Mouse (Mus musculus): ENCODE data around the gene Mak. TPM values are rescaled to one million over a fixed set of nuclear protein-coding genes. Genes with fewer than 3 reads are reported as not detected.

The Mak gene
- not detected in 2 replicates for total RNA-seq (2014; fragmentation: Nextera tagmentation)
- total RNA-seq (2017): 0.05 and 0.06 TPM in 2 replicates
- polyA plus RNA-seq (2012): not detected in 2 replicates

DNA sequence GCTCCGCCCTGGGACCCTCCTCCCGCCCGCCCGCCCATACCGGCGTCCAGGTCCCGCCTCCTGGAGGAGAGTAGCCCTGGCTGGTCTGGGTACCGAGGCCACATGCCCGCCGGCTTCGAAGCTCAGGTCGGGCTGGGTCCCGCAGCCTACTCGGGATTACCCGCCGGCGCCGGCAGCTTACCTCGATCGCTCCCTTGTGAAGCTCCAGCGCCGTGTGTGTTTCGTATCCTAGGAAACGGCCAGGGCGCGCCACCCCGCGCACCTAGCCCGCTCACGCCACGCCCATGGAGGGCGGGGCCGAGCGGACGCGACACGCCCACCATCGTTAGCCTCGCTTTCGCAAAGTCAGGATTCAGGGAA, at the start of gene Mak:
TSS of gene Mak (minus strand) at position 286 of the 360 bp plus-strand sequence.
- H3K36me3 ChIP-seq (replicated peaks): no peaks in the 10 kb centered on the region
- TF ChIP-seq CTCF (IDR thresholded peaks at IDR 0.05; ENCODE audit: low read depth, low read length): no peak
- TF ChIP-seq GATA1 (IDR thresholded peaks at IDR 0.05; ENCODE audit: borderline replicate concordance, low read length): no peak
- TF ChIP-seq TAL1 (conservative IDR thresholded peaks at IDR 0.05; ENCODE audit: low read depth, low read length): no peak
- TF ChIP-seq GATA2 (IDR thresholded peaks at IDR 0.05; ENCODE audit: borderline replicate concordance, low read depth, low read length): no peak
- TF ChIP-seq POLR2AphosphoS5 (IDR thresholded peaks at IDR 0.05; ENCODE audit: insufficient replicate concordance, low read depth, low read length): no peak
- H3K4me1 ChIP-seq (ENCODE audit: insufficient read depth, low read depth, low read length): no peaks in the 10 kb centered on the region
- peaks cover 18% of the 10 kb centered on the region; the same call in 1 of the 2 replicates for H3K27me3 ChIP-seq (ENCODE audit: insufficient read depth, low read length)
- DNase-seq (ENCODE audit: low spot score) (no peak), ATAC-seq (ENCODE audit: extremely low read depth, insufficient number of reproducible peaks, low FRiP score, poor library complexity, severe bottlenecking) (no peak)
- no peak within 1 kb of the TSS for H3K4me3 ChIP-seq (ENCODE audit: low read depth, low read length)
- no peaks in the 10 kb centered on the region for H3K9me3 ChIP-seq (replicated peaks)

DNA sequence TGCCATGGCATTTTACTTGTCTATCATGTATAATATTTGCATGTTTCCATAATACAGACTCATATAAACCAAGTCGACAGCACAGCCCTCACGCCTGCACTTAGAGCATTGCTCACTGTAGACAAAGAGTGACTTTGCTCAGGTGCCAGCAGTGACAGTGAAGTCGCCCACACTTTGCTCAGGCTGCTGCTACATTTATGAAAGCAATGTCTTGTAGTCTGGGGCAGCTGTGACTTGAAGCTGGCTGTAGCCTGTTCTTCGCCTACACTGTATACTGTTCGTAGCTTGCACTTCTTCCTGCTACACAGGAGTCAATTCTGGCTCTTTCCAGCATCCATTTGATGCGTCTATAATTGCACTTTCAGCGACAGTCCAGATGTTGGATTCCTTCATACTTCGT, 49.6 kb upstream of the Mak start:
- ATAC-seq (ENCODE audit: extremely low read depth, insufficient number of reproducible peaks, low FRiP score, poor library complexity, severe bottlenecking) (no peak), DNase-seq (ENCODE audit: low spot score) (no peak)
- TF ChIP-seq GATA1 (IDR thresholded peaks at IDR 0.05; ENCODE audit: borderline replicate concordance, low read length) (no peak), GATA2 (IDR thresholded peaks at IDR 0.05; ENCODE audit: borderline replicate concordance, low read depth, low read length) (no peak), TAL1 (conservative IDR thresholded peaks at IDR 0.05; ENCODE audit: low read depth, low read length) (no peak), POLR2AphosphoS5 (IDR thresholded peaks at IDR 0.05; ENCODE audit: insufficient replicate concordance, low read depth, low read length) (no peak), CTCF (IDR thresholded peaks at IDR 0.05; ENCODE audit: low read depth, low read length) (no peak)
- no peaks in the 10 kb centered on the region for H3K4me1 ChIP-seq (ENCODE audit: insufficient read depth, low read depth, low read length)
- H3K36me3 ChIP-seq (replicated peaks): no peaks in the 10 kb centered on the region
- H3K4me3 ChIP-seq (ENCODE audit: low read depth, low read length): no peak overlapping the region
- H3K27me3 ChIP-seq (ENCODE audit: insufficient read depth, low read length): peaks cover 8% of the 10 kb centered on the region
- H3K9me3 ChIP-seq (replicated peaks): no peaks in the 10 kb centered on the region

DNA sequence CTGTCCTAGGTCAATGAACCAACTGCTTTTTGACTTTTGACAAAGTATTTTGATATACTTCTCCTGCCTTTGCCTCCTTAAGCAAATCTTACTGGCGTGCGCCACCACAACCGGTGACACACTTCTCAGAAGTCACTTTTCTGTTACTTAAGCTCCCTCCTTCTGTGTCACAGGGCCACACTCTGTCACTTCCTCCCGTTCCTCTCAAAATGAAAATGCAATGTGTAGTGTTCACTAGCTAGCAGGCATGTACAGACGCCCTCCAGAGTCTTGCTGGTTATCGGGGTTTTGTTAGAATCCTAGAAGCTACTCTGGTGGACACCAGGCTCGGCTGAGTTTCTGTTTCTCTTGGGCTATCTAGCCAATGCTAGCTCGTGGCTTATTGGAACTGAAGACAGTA, 48.8 kb upstream of the Mak start:
- ATAC-seq (ENCODE audit: extremely low read depth, insufficient number of reproducible peaks, low FRiP score, poor library complexity, severe bottlenecking): no peak
- no peak for DNase-seq (ENCODE audit: low spot score)

DNA sequence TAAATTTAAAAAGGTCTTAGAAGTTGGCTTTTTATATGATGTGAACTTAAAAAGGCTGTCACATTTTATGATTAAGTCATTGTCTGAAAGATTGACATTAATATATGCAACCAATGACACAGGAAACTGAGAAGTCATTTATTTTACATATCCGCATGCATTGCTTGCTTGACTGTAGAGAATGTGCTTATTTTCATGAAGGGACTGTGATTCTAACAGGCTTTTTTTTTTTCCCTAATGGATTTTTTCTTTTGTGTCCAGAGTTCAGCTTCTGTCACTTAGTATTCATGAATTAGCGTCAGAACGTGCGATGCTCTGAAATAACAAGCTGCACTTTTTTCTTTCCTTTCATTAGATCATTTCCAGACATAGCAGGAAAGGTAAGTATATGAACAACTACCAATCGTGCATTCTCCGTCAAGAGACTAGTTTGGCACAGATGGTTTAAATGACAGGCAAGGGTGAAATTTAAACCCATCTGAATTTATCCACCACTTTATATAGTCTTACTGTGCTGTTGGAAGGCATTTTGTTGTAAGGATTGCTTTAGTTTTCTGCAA, 44.2 kb upstream of the Mak start:
- DNase-seq (ENCODE audit: low spot score): no peak
- Histone ChIP-seq H3K4me1 (ENCODE audit: insufficient read depth, low read depth, low read length) (no peaks in the 10 kb centered on the region), H3K36me3 (replicated peaks) (no peaks in the 10 kb centered on the region), H3K9me3 (replicated peaks) (no peaks in the 10 kb centered on the region), H3K27me3 (ENCODE audit: insufficient read depth, low read length) (peaks cover 5% of the 10 kb centered on the region; the same call in 1 of the 2 replicates), H3K4me3 (ENCODE audit: low read depth, low read length) (no peak overlapping the region)
- TF ChIP-seq GATA1 (IDR thresholded peaks at IDR 0.05; ENCODE audit: borderline replicate concordance, low read length): no peak
- no peak for TF ChIP-seq GATA2 (IDR thresholded peaks at IDR 0.05; ENCODE audit: borderline replicate concordance, low read depth, low read length)
- no peak for TF ChIP-seq POLR2AphosphoS5 (IDR thresholded peaks at IDR 0.05; ENCODE audit: insufficient replicate concordance, low read depth, low read length)
- no peak for TF ChIP-seq CTCF (IDR thresholded peaks at IDR 0.05; ENCODE audit: low read depth, low read length)
- TF ChIP-seq TAL1 (conservative IDR thresholded peaks at IDR 0.05; ENCODE audit: low read depth, low read length): no peak
- ATAC-seq (ENCODE audit: extremely low read depth, insufficient number of reproducible peaks, low FRiP score, poor library complexity, severe bottlenecking): no peak

More for the DNA sequence above, 48.8 kb upstream of the Mak start:
- Histone ChIP-seq H3K36me3 (replicated peaks) (no peaks in the 10 kb centered on the region), H3K9me3 (replicated peaks) (no peaks in the 10 kb centered on the region), H3K4me3 (ENCODE audit: low read depth, low read length) (no peak overlapping the region), H3K27me3 (ENCODE audit: insufficient read depth, low read length) (peaks cover 8% of the 10 kb centered on the region), H3K4me1 (ENCODE audit: insufficient read depth, low read depth, low read length) (no peaks in the 10 kb centered on the region)
- TF ChIP-seq POLR2AphosphoS5 (IDR thresholded peaks at IDR 0.05; ENCODE audit: insufficient replicate concordance, low read depth, low read length) (no peak), GATA2 (IDR thresholded peaks at IDR 0.05; ENCODE audit: borderline replicate concordance, low read depth, low read length) (no peak), CTCF (IDR thresholded peaks at IDR 0.05; ENCODE audit: low read depth, low read length) (no peak), GATA1 (IDR thresholded peaks at IDR 0.05; ENCODE audit: borderline replicate concordance, low read length) (no peak), TAL1 (conservative IDR thresholded peaks at IDR 0.05; ENCODE audit: low read depth, low read length) (no peak)

DNA sequence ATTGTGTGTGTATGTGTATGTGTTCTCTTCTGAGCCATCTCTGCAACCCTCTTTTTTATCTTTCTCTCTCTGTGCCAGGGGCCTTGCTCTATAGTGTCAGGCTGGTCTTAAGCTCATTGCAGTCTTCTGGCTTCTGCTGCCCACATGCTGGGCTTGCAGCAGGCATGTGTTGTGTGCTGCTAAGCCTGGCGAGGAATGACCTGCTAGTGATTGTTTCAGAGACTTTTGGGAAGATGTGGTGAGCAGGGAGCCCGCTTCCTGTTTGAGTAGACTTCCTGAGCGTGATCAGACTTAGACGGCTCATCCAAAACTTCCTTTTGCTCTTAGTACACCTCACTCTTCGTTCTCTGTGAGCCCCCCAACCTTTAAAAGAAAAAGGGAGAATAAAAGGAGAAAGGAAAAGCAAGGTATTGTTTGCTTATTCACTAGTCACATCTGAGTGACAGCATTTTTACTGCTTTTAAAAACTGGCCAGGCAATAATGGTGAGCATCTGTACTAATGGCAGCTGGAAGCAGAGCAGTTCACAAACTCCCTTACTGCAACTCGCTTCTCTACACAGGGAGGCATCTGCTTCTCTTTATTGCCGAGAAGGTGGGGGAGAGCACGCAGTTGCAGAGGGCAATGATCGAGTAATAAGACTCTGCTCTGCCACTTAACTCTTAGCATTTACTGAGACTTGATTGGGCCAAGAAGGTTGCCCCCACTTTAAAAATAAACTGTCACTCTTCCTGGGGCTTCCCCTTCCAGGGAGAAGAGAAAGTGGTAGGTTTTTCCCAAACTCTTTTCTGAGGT, 39.8 kb upstream of the Mak start:
- H3K36me3 ChIP-seq (replicated peaks): no peaks in the 10 kb centered on the region
- no peak overlapping the region for H3K4me3 ChIP-seq (ENCODE audit: low read depth, low read length)
- no peak for ATAC-seq (ENCODE audit: extremely low read depth, insufficient number of reproducible peaks, low FRiP score, poor library complexity, severe bottlenecking)
- TF ChIP-seq GATA2 (IDR thresholded peaks at IDR 0.05; ENCODE audit: borderline replicate concordance, low read depth, low read length) (no peak), POLR2AphosphoS5 (IDR thresholded peaks at IDR 0.05; ENCODE audit: insufficient replicate concordance, low read depth, low read length) (no peak), CTCF (IDR thresholded peaks at IDR 0.05; ENCODE audit: low read depth, low read length) (no peak), GATA1 (IDR thresholded peaks at IDR 0.05; ENCODE audit: borderline replicate concordance, low read length) (no peak), TAL1 (conservative IDR thresholded peaks at IDR 0.05; ENCODE audit: low read depth, low read length) (no peak)
- DNase-seq (ENCODE audit: low spot score): no peak
- no peaks in the 10 kb centered on the region for H3K9me3 ChIP-seq (replicated peaks)
- H3K27me3 ChIP-seq (ENCODE audit: insufficient read depth, low read length): no peaks in the 10 kb centered on the region
- no peaks in the 10 kb centered on the region for H3K4me1 ChIP-seq (ENCODE audit: insufficient read depth, low read depth, low read length)

DNA sequence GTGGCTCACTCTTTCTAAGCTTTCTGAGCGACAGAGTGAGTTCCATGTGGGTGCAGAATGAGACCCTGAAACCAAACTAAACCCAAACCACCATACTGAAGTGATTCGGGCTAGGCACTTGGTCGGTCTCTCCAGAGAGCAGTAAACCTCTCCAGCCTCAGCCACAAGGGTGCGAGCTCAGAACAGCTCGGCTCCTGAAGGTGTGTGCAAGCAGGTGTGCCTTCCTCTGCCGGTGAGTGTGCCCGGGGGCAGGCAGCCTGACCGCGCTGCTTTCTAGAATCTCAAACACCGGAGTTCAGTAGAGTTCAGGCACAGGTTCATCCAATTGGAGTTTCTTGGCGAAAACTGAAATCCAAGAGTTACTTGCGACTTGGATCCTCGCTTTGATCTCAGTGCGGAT, 34.4 kb upstream of the Mak start, which contains the start of gene Sycp2l:
TSS of gene Sycp2l (plus strand) at position 368 of the 400 bp plus-strand sequence.
- Histone ChIP-seq H3K4me1 (ENCODE audit: insufficient read depth, low read depth, low read length) (no peaks in the 10 kb centered on the region), H3K4me3 (ENCODE audit: low read depth, low read length) (no peak within 1 kb of the TSS), H3K27me3 (ENCODE audit: insufficient read depth, low read length) (0 out of 2 replicates have a peak, but pooled peaks cover 5% of the 10 kb centered on the region), H3K36me3 (replicated peaks) (no peaks in the 10 kb centered on the region), H3K9me3 (replicated peaks) (no peaks in the 10 kb centered on the region)
- no peak for DNase-seq (ENCODE audit: low spot score)
- ATAC-seq (ENCODE audit: extremely low read depth, insufficient number of reproducible peaks, low FRiP score, poor library complexity, severe bottlenecking): no peak
- TF ChIP-seq TAL1 (conservative IDR thresholded peaks at IDR 0.05; ENCODE audit: low read depth, low read length) (no peak), POLR2AphosphoS5 (IDR thresholded peaks at IDR 0.05; ENCODE audit: insufficient replicate concordance, low read depth, low read length) (no peak), GATA2 (IDR thresholded peaks at IDR 0.05; ENCODE audit: borderline replicate concordance, low read depth, low read length) (no peak), GATA1 (IDR thresholded peaks at IDR 0.05; ENCODE audit: borderline replicate concordance, low read length) (no peak), CTCF (IDR thresholded peaks at IDR 0.05; ENCODE audit: low read depth, low read length) (no peak)

All from G1E (cell line).